Mouse (Mus musculus) intestine, embryonic 16.5 days (tissue): ENCODE measurements at regions not wholly inside any gene's neighbourhood (a gene's known extent, or its start where the extent isn't known, plus 50 kb on each side); places are given as distances from the start of the nearest gene placed in this dataset.

ENCODE experiments used
- ATAC-seq: fragments of 200-750 bp; cut with Nextera tagmentation; 2 replicates; pipeline ENCODE4 v1.8.0; 2017; ENCODE audit warnings: moderate TSS enrichment, moderate library complexity
- H3K27ac ChIP-seq: fragments of 300-500 bp; sonication (generic); 2 replicates; pipeline ENCODE4 v1.5.1; 2014; ENCODE audit warnings: mild to moderate bottlenecking, low read length
- H3K27me3 ChIP-seq: fragments of 300-500 bp; sonication (generic); replicated peaks from 2 replicates; pipeline ENCODE4 v1.6.1; 2014; ENCODE audit warnings: low read length, control low read depth, mixed read lengths; ENCODE audit not compliant: control insufficient read depth, insufficient read depth
- H3K36me3 ChIP-seq: fragments of 300-500 bp; sonication (generic); 2 replicates; pipeline ENCODE4 v1.6.1; 2014; ENCODE audit warnings: low read length, control low read depth; ENCODE audit not compliant: control insufficient read depth, insufficient read depth
- H3K4me1 ChIP-seq: fragments of 300-500 bp; sonication (generic); 2 replicates; pipeline ENCODE4 v1.6.1; 2014; ENCODE audit warnings: low read length, control low read depth, mixed read lengths; ENCODE audit not compliant: control insufficient read depth, insufficient read depth
- H3K4me2 ChIP-seq: fragments of 300-500 bp; sonication (generic); 2 replicates; pipeline ENCODE4 v1.6.1; 2014; ENCODE audit warnings: low read depth, low read length, control low read depth
- H3K4me3 ChIP-seq: fragments of 300-500 bp; sonication (generic); 2 replicates; pipeline ENCODE4 v1.5.1; 2014; ENCODE audit warnings: mild to moderate bottlenecking, low read length
- H3K9ac ChIP-seq: fragments of 300-500 bp; sonication (generic); 2 replicates; pipeline ENCODE4 v1.6.1; 2014; ENCODE audit warnings: low read depth, low read length
- H3K9me3 ChIP-seq: fragments of 300-500 bp; sonication (generic); 2 replicates; pipeline ENCODE4 v1.6.1; 2016; ENCODE audit warnings: low read length, control low read depth; ENCODE audit not compliant: control insufficient read depth
- WGBS: fragments of 180-500 bp; shearing (Covaris S2); extraction: QIAGEN DNeasy Blood & Tissue Kit; methylation state at CpG from one replicate; pipeline ENCODE4 v1.1.7; 2014; 5-methylcytosine and 5-hydroxymethylcytosine counted together

DNA sequence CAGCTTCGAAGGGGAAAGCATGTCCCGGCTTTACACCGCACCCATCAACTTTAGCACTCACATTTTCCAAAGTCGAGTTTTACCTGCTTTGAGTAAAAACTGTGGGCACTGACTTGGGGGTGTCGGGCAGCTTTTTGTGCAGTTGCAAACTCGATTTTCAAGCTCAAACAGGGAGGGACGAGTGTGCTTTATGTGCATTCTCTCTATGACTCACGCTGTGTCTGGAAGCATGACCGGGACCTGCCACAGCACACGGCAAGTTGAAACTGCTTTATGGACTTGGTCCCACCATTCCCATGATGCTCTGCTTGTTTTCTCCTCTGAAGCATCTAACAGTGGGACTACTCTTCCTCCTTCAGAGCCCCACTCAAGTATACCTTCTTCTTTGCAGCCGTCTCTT, 174.8 kb downstream of the Sox2 start:
- H3K9me3 ChIP-seq = no peaks in the 10 kb centered on the region
- H3K4me2 ChIP-seq = no peak overlapping the region
- no peak overlapping the region for H3K9ac ChIP-seq
- H3K27ac ChIP-seq = no peak overlapping the region
- H3K36me3 ChIP-seq = no peaks in the 10 kb centered on the region
- no peaks in the 10 kb centered on the region for H3K4me1 ChIP-seq
- no peaks in the 10 kb centered on the region for H3K27me3 ChIP-seq
- no peak overlapping the region for H3K4me3 ChIP-seq
- ATAC-seq = no peak
- 81% methylated on average over 11 of the region's 11 CpGs for WGBS

DNA sequence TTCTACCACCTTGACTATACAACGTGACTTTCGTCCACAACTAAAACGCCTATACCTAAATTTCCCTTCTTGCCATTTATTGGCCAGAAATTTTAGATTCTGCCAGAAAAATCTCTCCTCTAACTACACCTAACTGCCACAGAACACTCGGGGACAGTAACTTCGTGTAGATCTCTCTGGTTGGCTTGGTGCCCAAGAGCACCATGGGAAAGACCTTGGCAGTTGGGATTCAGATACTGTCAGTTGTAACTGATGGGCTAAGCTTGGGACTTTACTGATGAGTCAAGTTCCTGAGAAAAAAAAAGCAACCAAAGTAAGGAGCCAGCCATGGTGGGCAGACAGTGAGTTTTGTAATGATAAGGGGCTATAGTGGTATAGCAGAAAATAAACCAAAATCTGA, 176.2 kb downstream of the Sox2 start:
- H3K36me3 ChIP-seq = no peaks in the 10 kb centered on the region
- WGBS = 90% methylated on average over 5 of the region's 5 CpGs
- no peak overlapping the region for H3K27ac ChIP-seq
- H3K4me2 ChIP-seq = no peak overlapping the region
- no peaks in the 10 kb centered on the region for H3K4me1 ChIP-seq
- H3K27me3 ChIP-seq = no peaks in the 10 kb centered on the region
- no peak for ATAC-seq
- no peak overlapping the region for H3K9ac ChIP-seq
- no peak overlapping the region for H3K4me3 ChIP-seq
- no peaks in the 10 kb centered on the region for H3K9me3 ChIP-seq

DNA sequence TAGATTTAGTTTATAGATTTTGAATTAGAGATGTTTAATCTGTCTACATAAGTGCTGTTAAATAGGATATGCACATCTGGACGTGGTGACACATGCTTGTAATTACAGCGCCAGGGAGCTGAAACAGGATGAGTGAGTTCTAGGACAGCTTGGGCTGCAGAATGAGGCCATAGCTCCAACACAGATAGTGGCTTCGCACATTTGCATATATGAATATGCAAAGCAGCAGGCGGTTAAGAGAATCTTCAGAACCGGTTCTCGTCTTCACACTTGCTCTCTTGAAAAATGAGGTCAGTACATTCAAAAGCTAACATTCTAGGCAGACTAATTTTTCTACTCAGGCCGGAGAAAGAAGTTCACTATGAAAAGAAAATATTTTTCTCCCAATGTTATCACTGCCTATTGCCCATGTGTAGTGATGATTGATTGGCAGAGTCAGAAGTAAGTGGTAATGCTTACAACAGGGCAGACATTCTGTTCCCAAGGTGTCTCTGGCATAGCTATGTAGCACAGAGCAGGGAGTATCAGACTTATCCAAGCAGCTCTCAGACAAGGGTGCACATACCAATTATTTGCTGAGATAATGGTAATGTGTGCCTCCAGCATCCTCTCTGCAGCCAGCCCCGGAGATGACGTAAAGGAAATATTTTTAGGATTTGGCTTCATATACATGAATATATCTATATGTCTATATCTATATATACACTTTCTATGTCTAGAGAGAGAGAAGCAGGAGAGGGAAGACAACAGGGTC, 178.4 kb downstream of the Sox2 start:
- Histone ChIP-seq H3K27ac (no peak overlapping the region), H3K4me3 (no peak overlapping the region), H3K4me1 (no peaks in the 10 kb centered on the region), H3K4me2 (no peak overlapping the region), H3K27me3 (no peaks in the 10 kb centered on the region), H3K36me3 (no peaks in the 10 kb centered on the region), H3K9ac (no peak overlapping the region), H3K9me3 (no peaks in the 10 kb centered on the region)
- no peak for ATAC-seq
- WGBS = 67% methylated on average over 9 of the region's 9 CpGs

DNA sequence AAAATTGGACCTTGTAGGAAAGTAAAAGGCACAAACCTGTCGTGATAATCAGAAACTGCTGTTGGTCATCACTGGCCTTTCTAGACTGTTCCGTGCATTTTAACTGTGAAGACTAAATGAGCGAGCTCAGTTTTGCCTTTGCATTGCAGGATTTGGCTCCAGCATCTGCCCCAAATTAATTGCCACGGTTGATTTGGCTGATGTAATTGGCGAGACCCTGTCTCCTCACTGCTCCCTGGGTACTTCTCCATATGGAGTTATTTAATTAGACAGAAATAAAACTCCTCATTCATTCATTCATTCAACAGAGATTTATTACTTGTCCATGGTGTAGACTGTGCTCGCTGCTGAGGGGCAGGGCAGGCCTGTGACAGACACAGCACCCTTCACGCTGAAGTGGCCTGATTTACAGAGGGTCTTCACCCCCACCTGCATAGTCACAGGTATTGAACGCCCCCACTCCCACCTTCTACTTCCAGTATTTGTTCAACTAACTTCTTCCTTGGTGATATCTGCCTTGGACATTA, 186.6 kb downstream of the Sox2 start:
- ATAC-seq = no peak
- Histone ChIP-seq H3K27me3 (no peaks in the 10 kb centered on the region), H3K4me3 (no peak overlapping the region), H3K27ac (no peak overlapping the region), H3K36me3 (no peaks in the 10 kb centered on the region), H3K4me1 (no peaks in the 10 kb centered on the region), H3K9ac (no peak overlapping the region), H3K4me2 (no peak overlapping the region), H3K9me3 (no peaks in the 10 kb centered on the region)
- WGBS = 81% methylated on average over 8 of the region's 8 CpGs

DNA sequence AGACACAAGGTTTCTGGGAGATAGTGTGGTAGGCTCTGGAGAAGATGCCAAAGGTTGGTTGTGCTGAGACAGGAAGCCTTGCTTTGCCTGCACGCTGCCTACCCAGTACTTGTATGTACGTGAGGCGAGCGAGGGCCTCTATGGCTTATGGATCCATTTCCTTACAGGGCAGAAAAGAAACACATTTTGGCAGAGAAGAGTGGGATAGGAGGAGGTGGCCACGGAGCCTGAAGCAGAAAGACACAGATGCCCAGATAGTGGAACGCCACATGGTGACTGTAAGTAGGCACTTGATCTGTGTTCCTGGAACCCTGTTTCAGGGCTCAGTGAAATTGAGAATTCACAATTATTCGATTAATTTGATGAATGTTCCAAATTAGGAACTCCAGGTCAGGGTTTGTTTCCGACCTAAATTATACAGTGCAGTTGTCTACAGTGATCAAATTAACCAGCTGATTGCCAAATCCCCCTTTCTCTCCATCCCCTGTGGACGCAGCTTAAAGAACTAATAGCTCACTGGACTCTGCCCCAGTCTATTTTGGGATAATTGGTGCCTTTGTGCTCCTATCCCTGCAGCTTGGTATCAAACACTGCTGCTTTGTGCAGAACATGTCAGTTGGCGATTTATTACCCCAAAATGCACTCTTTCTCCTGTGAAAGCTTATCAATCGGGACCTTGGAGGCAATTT, 187.6 kb downstream of the Sox2 start:
- H3K9me3 ChIP-seq = no peaks in the 10 kb centered on the region
- no peak overlapping the region for H3K9ac ChIP-seq
- no peak overlapping the region for H3K4me2 ChIP-seq
- no peak overlapping the region for H3K4me3 ChIP-seq
- ATAC-seq = no peak
- WGBS = 65% methylated on average over 11 of the region's 11 CpGs
- no peaks in the 10 kb centered on the region for H3K4me1 ChIP-seq
- no peak overlapping the region for H3K27ac ChIP-seq
- H3K36me3 ChIP-seq = no peaks in the 10 kb centered on the region
- H3K27me3 ChIP-seq = no peaks in the 10 kb centered on the region

DNA sequence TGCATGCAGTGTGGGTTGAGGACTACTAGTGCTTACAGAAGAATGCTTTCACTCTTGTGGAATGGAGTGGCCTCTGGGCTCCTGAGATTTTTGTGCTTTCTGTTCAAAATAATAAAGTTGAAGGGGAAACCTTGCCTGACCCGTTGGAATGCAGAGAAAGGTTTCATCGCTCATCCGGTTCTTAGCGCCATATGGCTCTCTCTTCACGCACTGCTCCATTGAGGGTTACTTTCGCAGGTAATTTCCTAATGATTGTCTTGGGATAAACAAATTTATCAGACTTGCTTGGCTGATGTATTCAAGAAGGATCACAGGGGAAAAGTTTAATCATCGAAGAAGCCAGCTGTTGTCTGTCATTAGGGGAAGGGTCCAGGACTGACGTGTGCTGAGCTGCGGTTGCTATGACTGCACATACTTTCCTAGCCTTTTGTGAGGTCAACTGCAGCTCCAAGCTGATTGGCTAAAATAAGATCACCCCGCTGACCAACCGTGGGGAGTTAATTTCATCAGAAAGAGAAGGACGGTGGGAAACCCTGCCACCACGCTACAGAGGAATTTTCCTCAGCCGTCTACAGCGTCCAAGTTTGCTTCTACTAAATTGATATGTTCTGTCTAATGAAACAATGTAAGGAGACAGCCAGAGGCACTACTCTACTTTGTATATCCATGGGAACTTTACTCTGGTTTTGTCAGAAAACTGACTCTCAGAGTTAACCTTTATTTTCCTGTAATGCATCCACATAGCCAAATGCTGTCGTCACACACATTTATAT, 210.9 kb downstream of the Sox2 start:
- Histone ChIP-seq H3K4me3 (no peak overlapping the region), H3K9ac (no peak overlapping the region), H3K27me3 (no peaks in the 10 kb centered on the region), H3K27ac (no peak overlapping the region), H3K4me1 (no peaks in the 10 kb centered on the region), H3K36me3 (no peaks in the 10 kb centered on the region), H3K4me2 (no peak overlapping the region), H3K9me3 (no peaks in the 10 kb centered on the region)
- 52% methylated on average over 16 of the region's 16 CpGs for WGBS
- 0 out of 2 replicates have a peak, but pooled peaks have one; percentile 31 for ATAC-seq

DNA sequence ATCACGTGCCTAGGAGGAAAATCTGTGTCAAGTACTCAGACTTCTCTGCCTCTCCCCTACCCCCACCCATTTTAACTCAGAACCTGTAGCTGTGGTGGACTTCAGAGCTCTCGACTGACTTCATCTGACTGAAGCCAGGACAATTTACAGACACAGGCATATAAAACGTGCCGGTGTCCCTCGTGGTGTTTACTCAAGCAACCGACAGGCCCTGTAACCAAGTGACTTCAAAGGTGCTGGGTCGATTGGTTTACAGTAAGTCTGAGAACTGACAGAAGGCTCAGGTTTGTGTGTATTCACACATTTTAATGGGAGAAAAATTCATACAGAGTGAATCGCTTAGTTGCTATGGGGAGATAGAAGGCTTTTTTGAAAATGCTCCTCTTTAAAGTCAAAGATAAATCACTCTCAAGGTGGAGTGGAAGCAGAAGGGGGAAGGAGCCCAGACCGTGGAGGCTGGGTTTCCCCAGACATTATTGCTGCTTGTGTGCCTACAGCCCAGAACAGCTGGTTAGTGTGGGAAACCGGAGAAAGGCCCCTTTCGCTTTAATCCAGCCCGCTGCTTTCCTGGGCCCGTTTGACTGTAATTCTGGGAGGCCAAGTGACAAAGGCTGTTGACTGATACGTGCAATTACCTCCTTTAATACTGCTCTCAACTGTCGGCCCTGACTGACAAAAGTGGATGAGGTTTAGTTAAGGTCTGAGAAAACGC, 218.6 kb downstream of the Sox2 start:
- ATAC-seq = peak; percentile 71; the same call in 1 of the 2 replicates

DNA sequence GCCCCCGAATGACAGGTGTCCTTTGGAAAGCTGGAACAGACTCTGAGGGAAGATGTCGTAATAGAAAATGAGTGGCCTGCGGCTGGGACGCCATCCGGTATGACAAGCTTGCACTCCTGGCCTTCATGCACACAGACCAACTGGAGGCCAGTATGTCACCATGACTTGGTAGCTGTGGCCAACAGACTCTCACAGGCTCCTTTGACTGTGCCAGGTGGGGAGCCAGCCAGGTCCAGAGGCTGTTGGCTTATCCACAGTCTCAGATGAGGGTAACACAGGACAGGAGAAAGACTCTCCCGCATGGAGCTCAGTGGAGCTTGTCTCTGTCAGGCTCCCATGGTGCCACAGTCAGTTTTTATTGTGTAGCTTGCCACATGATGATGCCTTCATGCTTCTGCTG, 219.7 kb downstream of the Sox2 start:
- WGBS = 91% methylated on average over 6 of the region's 6 CpGs
- no peak overlapping the region for H3K27ac ChIP-seq

More for the DNA sequence above, 218.6 kb downstream of the Sox2 start:
- peaks cover 4% of the 10 kb centered on the region; the same call in 1 of the 2 replicates for H3K4me1 ChIP-seq
- no peak overlapping the region for H3K9ac ChIP-seq
- H3K9me3 ChIP-seq = no peaks in the 10 kb centered on the region
- 21% methylated on average over 16 of the region's 16 CpGs for WGBS
- H3K27ac ChIP-seq = no peak overlapping the region
- no peaks in the 10 kb centered on the region for H3K27me3 ChIP-seq
- H3K4me3 ChIP-seq = no peak overlapping the region
- peak overlapping the region; percentile 6; the same call in 1 of the 2 replicates for H3K4me2 ChIP-seq
- no peaks in the 10 kb centered on the region for H3K36me3 ChIP-seq

DNA sequence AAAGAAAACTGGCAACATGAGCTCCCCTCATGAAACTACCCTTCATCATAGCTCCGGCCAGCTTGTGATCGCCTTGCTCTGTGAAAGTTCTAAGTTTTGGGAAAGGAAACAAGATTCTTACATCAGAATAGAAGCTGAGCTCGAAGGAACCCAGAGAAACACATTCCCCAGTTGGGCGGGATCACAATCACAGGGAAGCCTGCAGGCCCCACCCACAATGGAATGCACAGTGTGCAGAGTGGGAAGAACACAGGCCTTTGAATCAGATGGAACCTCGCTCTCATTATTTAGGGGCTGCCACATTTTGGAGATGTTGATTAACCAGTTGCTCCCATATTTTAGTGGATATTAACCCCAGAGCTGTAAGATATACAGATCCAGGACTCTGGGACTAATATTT, 234.9 kb downstream of the Sox2 start:
- H3K27ac ChIP-seq = no peak overlapping the region
- no peak overlapping the region for H3K4me2 ChIP-seq
- no peaks in the 10 kb centered on the region for H3K4me1 ChIP-seq
- H3K27me3 ChIP-seq = no peaks in the 10 kb centered on the region
- H3K4me3 ChIP-seq = no peak overlapping the region
- no peaks in the 10 kb centered on the region for H3K9me3 ChIP-seq
- H3K36me3 ChIP-seq = no peaks in the 10 kb centered on the region
- 60% methylated on average over 5 of the region's 5 CpGs for WGBS
- no peak for ATAC-seq
- H3K9ac ChIP-seq = no peak overlapping the region

More for the DNA sequence above, 219.7 kb downstream of the Sox2 start:
- Histone ChIP-seq H3K4me2 (no peak overlapping the region), H3K4me3 (no peak overlapping the region), H3K9ac (no peak overlapping the region), H3K27me3 (no peaks in the 10 kb centered on the region), H3K4me1 (peaks cover 4% of the 10 kb centered on the region; the same call in 1 of the 2 replicates), H3K36me3 (no peaks in the 10 kb centered on the region), H3K9me3 (no peaks in the 10 kb centered on the region)
- no peak for ATAC-seq
